In the genomic region with DNA sequence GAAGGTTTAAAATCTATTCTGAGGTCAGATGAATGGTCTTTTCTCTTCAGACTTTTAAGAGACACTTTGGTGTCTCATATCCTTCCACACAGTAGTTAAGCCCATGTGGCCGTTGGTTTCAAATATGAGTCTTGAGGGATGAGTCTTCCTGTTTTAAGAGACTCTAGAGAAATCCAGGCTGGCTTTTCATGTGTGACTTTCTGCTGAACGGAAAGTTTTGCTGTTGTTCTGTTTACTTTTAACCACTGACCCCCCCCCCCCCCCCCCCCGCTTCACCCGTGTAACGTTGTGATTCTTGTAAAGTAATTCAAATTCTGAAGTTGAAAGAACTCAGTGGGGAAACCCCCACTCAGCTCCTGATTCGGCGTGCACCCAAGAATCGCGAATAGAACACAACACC, we compare ENCODE assay signal across 13 mouse cellular contexts.
"Had no signal": no experiment of that assay in that cellular context is flagged by ENCODE, and none has a peak within 500 bp of the region (broad histone marks: within the 10 kb centered on the region; RNA-seq: fewer than 3 reads in every experiment).

No protein-coding gene starts in this region.

- H3K36me3 ChIP-seq: limb, embryonic 12.5 days; liver, embryonic 13.5 days; lung, embryonic 15.5 days; midbrain, embryonic 12.5 days; stomach, embryonic 15.5 days had no signal

- H3K4me3 ChIP-seq: limb, embryonic 12.5 days; liver, embryonic 13.5 days; lung, embryonic 15.5 days; midbrain, embryonic 12.5 days; stomach, embryonic 15.5 days had no signal

- H3K27me3 ChIP-seq: limb, embryonic 12.5 days; liver, embryonic 13.5 days; lung, embryonic 15.5 days; midbrain, embryonic 12.5 days; stomach, embryonic 15.5 days had no signal

- H3K9me3 ChIP-seq: limb, embryonic 12.5 days; liver, embryonic 13.5 days; lung, embryonic 15.5 days; midbrain, embryonic 12.5 days; stomach, embryonic 15.5 days had no signal

- DNase-seq: kidney, adult 8-10 months; kidney, postnatal 25 days; layer of hippocampus, adult 9-11 months; liver; liver, embryonic 13.5 days; liver, postnatal 0 days; lung, postnatal 14 days; right cerebral cortex, postnatal 14 days had no signal

- H3K27ac ChIP-seq: limb, embryonic 12.5 days; liver, embryonic 13.5 days; midbrain, embryonic 12.5 days; stomach, embryonic 15.5 days had no signal

- ATAC-seq: liver, postnatal 0 days; midbrain, embryonic 16.5 days had no signal

- H3K4me2 ChIP-seq: limb, embryonic 12.5 days; liver, embryonic 13.5 days; lung, embryonic 15.5 days; midbrain, embryonic 12.5 days; stomach, embryonic 15.5 days had no signal

- H3K9ac ChIP-seq: limb, embryonic 12.5 days; liver, embryonic 13.5 days; liver, postnatal 0 days; lung, embryonic 15.5 days; midbrain, embryonic 12.5 days; stomach, embryonic 15.5 days had no signal

- H3K4me1 ChIP-seq: liver, embryonic 13.5 days had no signal
